Mouse (Mus musculus) lung, embryonic 16.5 days (tissue): ENCODE data around the gene Polr3c. TPM values are rescaled to one million over a fixed set of nuclear protein-coding genes. Genes with fewer than 3 reads are reported as not detected.
"Not testable (repeated sequence)": the region's sequence is repeated elsewhere in the genome, so short reads cannot be mapped to it uniquely, and the experiment has no call there.

Source experiments
- ATAC-seq: fragments of 200-750 bp; cut with Nextera tagmentation; 2 replicates; pipeline ENCODE4 v1.8.0; 2017; ENCODE audit warnings: low read depth, mild to moderate bottlenecking, moderate library complexity
- H3K27ac ChIP-seq: fragments of 300-500 bp; sonication (generic); 2 replicates; pipeline ENCODE4 v1.5.1; 2014; ENCODE audit warnings: mild to moderate bottlenecking, control low read depth, low read length
- H3K27me3 ChIP-seq: fragments of 300-500 bp; sonication (generic); 2 replicates; pipeline ENCODE4 v1.6.1; 2014; ENCODE audit warnings: low read depth, low read length, mixed read lengths; ENCODE audit not compliant: control insufficient read depth, insufficient read depth
- H3K36me3 ChIP-seq: fragments of 300-500 bp; sonication (generic); 2 replicates; pipeline ENCODE4 v1.6.1; 2014; ENCODE audit warnings: low read length; ENCODE audit not compliant: control insufficient read depth, insufficient read depth
- H3K4me1 ChIP-seq: fragments of 300-500 bp; sonication (generic); replicated peaks from 2 replicates; pipeline ENCODE4 v1.6.1; 2014; ENCODE audit warnings: low read length, mixed read lengths; ENCODE audit not compliant: control insufficient read depth, insufficient read depth
- H3K4me2 ChIP-seq: fragments of 300-500 bp; sonication (generic); 2 replicates; pipeline ENCODE4 v1.6.1; 2014; ENCODE audit warnings: low read depth, low read length, control low read depth
- H3K4me3 ChIP-seq: fragments of 300-500 bp; sonication (generic); 2 replicates; pipeline ENCODE4 v1.5.1; 2014; ENCODE audit warnings: mild to moderate bottlenecking, low read length, control low read depth
- H3K9ac ChIP-seq: fragments of 300-500 bp; sonication (generic); 2 replicates; pipeline ENCODE4 v1.6.1; 2014; ENCODE audit warnings: low read length, control low read depth
- H3K9me3 ChIP-seq: fragments of 300-500 bp; sonication (generic); 2 replicates; pipeline ENCODE4 v1.6.1; 2016; ENCODE audit warnings: low read length; ENCODE audit not compliant: control insufficient read depth
- WGBS: fragments of 180-500 bp; shearing (Covaris S2); extraction: QIAGEN DNeasy Blood & Tissue Kit; methylation state at CpG from one replicate; pipeline ENCODE4 v1.1.7; 2014; 5-methylcytosine and 5-hydroxymethylcytosine counted together
- polyA plus RNA-seq: library from polyadenylated mRNA; unstranded; fragments of >200 nt; fragmentation: Nextera tagmentation; extraction: Ambion mirVana; gene quantifications from 2 replicates; pipeline ENCODE4 v1.2.1, GENCODE M21; 2015

The Polr3c gene
- polyA plus RNA-seq, 1 experiment from 2014 or later, result 35.7 TPM

DNA sequence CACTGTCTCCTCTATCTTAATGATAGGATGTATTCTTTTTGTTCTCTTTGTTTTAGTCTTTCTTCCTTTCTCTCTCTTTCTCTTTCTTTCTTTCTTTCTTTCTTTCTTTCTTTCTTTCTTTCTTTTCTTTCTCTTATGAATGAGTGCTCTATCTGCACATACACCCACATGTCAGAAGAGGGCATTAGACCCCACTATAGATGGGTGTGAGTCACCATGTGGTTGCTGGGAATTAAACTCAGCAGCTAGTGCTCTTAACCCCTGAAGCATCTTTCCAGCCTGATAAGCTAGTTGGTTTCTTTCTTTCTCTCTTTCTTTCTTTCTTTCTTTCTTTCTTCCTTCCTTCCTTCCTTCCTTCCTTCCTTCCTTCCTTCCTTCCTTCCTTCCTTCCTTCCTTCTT, 12.9 kb upstream of the Polr3c start:
- not testable (repeated sequence) for H3K4me3 ChIP-seq, H3K4me2 ChIP-seq, H3K27ac ChIP-seq, ATAC-seq, H3K9ac ChIP-seq, H3K27me3 ChIP-seq, H3K4me1 ChIP-seq, H3K9me3 ChIP-seq, H3K36me3 ChIP-seq

DNA sequence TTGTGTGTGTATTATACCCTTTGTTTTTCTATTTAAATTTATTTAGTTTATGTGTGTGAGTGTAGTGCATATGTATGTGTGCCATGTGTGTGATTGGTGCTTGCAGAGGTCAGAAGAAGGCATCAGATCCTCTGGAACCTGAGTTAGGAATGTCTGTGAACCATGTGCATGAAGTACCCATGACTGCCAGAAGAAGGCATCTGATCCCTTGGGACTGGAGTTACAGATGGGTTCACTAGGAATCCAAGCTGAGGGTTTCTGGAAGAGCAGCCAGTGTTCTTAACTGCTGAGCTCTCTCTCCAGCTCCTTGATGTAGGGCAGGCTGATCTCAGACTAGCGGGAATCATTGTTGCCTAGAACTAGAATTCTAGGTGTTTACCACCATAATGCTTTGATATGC, 10.6 kb upstream of the Polr3c start:
- H3K4me1 ChIP-seq, result no peaks in the 10 kb centered on the region
- H3K36me3 ChIP-seq, result no peaks in the 10 kb centered on the region
- no peak overlapping the region for H3K4me2 ChIP-seq
- H3K27me3 ChIP-seq, result no peaks in the 10 kb centered on the region
- no peak for ATAC-seq
- 80% methylated on average over 1 of the region's 1 CpGs for WGBS
- no peak overlapping the region for H3K9ac ChIP-seq
- no peaks in the 10 kb centered on the region for H3K9me3 ChIP-seq
- no peak overlapping the region for H3K27ac ChIP-seq
- H3K4me3 ChIP-seq, result no peak overlapping the region

DNA sequence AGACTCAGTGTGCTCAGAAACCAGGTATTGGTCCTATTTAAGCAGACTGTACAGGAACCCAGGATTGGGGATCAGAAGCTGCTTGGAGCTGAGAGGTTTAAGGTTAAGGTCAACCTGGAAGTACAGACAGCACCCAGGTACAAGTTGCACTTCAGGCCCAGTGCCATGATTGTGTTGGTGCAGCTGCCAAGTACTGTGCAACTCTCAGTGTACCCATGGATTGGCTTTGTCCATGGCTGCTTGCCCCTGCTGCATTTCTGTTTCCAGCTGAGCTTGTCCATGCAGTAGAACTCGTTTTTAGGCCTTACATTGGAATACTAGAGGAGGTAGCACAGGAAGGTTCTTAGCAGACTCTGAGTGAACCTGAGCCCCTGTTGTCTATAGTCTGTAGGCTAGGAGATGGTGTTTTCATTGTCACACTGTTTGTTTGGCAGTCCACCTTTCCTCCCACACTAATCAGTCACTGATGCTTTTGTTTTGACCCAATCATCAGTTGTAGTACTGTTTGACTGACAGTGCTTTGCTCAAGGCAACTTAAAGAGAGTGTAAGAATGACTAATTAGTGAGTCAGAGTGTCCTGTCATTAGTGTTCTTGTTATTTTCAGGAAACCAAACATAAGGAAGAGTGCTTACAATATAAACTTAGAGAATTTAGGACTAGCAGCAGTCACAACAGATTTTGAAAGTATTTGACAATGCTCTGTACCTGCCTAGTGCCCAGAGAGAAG, 9.7 kb upstream of the Polr3c start:
- Histone ChIP-seq H3K9me3 (no peaks in the 10 kb centered on the region), H3K36me3 (no peaks in the 10 kb centered on the region), H3K4me3 (no peak overlapping the region), H3K4me2 (no peak overlapping the region), H3K9ac (no peak overlapping the region), H3K27ac (no peak overlapping the region), H3K27me3 (no peaks in the 10 kb centered on the region), H3K4me1 (no peaks in the 10 kb centered on the region)
- WGBS, result 26% methylated on average over 1 of the region's 1 CpGs
- no peak for ATAC-seq

DNA sequence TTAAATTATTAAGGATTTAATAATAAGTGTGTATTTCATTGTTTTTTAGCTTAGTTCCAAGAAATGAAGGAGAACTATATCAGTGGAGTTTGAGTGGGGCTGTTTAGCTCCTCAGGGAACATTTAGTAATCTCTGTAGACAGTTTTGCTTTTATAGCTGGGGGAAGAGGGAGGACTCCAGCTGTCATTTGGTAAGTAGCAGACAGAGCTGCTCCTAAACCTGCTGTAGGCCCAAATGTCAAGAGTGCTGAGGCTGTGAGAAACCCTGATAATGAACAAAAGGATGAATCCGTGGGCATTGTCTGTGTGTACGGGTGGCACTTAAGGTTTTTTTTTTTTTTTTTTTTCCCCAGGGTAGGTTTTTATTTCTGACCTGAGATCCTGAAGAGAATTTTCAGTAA, 7.8 kb upstream of the Polr3c start:
- no peak overlapping the region for H3K27ac ChIP-seq
- WGBS, result 90% methylated on average over 2 of the region's 2 CpGs
- H3K9me3 ChIP-seq, result no peaks in the 10 kb centered on the region
- H3K27me3 ChIP-seq, result no peaks in the 10 kb centered on the region
- H3K4me3 ChIP-seq, result no peak overlapping the region
- H3K4me1 ChIP-seq, result no peaks in the 10 kb centered on the region
- H3K36me3 ChIP-seq, result no peaks in the 10 kb centered on the region
- no peak overlapping the region for H3K4me2 ChIP-seq
- no peak for ATAC-seq
- H3K9ac ChIP-seq, result no peak overlapping the region

DNA sequence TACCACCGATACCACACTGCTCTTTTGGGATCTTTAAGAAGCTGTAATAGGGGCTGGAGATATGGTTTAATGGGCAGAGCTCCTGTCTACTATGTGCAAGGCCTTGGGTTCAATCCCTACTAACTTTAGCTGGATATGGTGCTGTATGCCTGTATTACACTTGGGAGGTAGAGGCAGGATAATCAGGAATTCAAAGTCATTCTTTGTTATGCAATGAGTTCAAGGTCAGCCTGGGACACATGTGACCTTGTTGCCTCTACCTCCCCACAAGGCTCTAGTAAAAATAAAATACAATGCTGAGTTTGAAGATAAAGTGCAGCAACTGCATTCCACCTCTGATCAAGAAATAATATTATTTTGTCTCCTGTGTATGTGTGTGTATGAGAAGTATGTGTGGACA, 6.6 kb upstream of the Polr3c start:
- no peak for ATAC-seq
- Histone ChIP-seq H3K4me1 (peaks cover 2% of the 10 kb centered on the region), H3K9me3 (no peaks in the 10 kb centered on the region), H3K27me3 (no peaks in the 10 kb centered on the region), H3K36me3 (no peaks in the 10 kb centered on the region), H3K4me2 (no peak overlapping the region), H3K4me3 (no peak overlapping the region), H3K27ac (no peak overlapping the region), H3K9ac (no peak overlapping the region)
- WGBS, result 79% methylated on average over 1 of the region's 1 CpGs

DNA sequence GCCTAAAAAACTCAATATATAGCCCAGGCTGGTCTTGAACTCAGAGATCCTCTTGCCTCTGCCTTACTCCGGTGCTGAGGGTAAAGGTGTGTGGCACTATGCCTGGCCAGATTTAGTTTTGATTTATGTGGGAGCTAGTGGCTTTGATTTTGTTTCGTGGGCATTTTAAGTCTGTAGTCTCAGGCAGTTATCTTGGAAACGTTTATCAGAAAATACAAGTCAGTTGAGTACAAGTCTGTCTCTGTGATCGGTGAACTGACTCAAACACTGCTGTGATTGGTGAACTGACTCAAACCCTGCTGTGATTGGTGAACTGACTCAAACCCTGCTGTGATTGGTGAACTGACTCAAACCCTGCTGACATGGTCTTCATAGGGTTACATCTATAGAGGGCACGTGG, 3.4 kb upstream of the Polr3c start:
- H3K4me3 ChIP-seq, result no peak overlapping the region
- 68% methylated on average over 5 of the region's 5 CpGs for WGBS
- H3K4me2 ChIP-seq, result no peak overlapping the region
- H3K9ac ChIP-seq, result no peak overlapping the region
- ATAC-seq, result no peak
- H3K36me3 ChIP-seq, result no peaks in the 10 kb centered on the region
- no peak overlapping the region for H3K27ac ChIP-seq
- H3K4me1 ChIP-seq, result peaks cover 15% of the 10 kb centered on the region
- no peaks in the 10 kb centered on the region for H3K9me3 ChIP-seq
- no peaks in the 10 kb centered on the region for H3K27me3 ChIP-seq

DNA sequence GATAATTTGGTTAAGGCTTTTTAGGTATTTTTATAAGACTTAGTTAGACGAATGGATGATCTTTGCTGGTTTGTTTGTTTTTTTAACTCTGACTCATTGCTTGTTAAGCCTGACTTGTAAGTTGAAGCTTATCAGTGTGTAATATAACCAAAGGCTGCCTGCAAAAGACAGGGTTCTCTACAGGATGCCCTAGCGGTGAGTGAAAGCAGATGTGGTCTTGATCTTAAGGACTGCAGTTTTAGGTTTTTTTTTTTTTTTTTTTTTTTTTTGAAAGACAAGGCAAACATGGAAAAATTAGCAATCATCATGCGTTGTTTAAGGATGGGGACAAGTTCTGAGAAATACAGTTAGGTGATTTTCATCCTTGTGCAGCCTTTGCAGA, 2.0 kb upstream of the Polr3c start:
- no peak for ATAC-seq
- Histone ChIP-seq H3K9me3 (no peaks in the 10 kb centered on the region), H3K27ac (no peak overlapping the region), H3K9ac (no peak overlapping the region), H3K4me3 (no peak overlapping the region), H3K4me2 (no peak overlapping the region), H3K27me3 (no peaks in the 10 kb centered on the region), H3K36me3 (no peaks in the 10 kb centered on the region), H3K4me1 (peaks cover 15% of the 10 kb centered on the region)
- WGBS, result 23% methylated on average over 3 of the region's 3 CpGs

DNA sequence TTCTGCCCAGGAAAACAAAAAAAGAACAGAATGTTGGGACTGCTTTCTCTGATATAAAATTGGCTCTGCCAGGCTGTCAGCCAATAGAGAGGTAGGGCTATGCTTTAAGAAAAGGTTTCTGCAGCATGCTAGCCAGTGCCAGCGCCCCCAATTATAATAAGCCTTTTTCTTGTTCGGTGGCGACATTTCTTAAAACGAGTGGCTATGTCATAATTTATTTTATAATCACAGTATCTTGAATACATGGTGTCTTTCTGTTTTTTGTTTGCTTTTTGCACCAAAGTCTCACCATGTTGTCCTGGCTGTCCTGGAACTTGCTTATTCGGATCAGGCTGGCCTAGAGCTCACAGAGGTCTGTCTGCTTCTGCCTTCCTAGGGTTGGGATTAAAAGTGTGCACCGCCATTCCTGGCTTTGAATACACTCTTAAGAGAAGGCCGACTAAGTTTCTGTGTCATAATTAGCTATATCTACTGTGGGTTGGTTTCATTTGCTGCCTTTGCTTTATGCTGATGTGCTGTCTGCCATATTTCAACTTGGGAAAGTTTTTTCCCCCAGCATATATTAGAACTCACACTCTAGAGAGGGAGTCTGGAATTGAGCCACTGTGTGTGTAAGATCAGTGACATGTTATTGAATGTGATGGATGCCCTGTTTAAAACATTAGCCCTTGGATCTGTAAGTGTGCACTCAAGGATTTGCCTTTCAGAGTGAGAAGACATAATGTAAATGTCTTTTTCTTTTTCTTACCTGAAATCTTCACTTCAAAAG, 1.4 kb upstream of the Polr3c start:
- H3K36me3 ChIP-seq, result no peaks in the 10 kb centered on the region
- H3K27ac ChIP-seq, result no peak overlapping the region; the same call in 1 of the 2 replicates
- 42% methylated on average over 7 of the region's 7 CpGs for WGBS
- H3K4me3 ChIP-seq, result peak overlapping the region; percentile 78
- H3K9me3 ChIP-seq, result no peaks in the 10 kb centered on the region
- no peak for ATAC-seq
- H3K9ac ChIP-seq, result peak overlapping the region; percentile 67
- H3K27me3 ChIP-seq, result no peaks in the 10 kb centered on the region
- peaks cover 15% of the 10 kb centered on the region for H3K4me1 ChIP-seq
- peak overlapping the region; percentile 54 for H3K4me2 ChIP-seq

DNA sequence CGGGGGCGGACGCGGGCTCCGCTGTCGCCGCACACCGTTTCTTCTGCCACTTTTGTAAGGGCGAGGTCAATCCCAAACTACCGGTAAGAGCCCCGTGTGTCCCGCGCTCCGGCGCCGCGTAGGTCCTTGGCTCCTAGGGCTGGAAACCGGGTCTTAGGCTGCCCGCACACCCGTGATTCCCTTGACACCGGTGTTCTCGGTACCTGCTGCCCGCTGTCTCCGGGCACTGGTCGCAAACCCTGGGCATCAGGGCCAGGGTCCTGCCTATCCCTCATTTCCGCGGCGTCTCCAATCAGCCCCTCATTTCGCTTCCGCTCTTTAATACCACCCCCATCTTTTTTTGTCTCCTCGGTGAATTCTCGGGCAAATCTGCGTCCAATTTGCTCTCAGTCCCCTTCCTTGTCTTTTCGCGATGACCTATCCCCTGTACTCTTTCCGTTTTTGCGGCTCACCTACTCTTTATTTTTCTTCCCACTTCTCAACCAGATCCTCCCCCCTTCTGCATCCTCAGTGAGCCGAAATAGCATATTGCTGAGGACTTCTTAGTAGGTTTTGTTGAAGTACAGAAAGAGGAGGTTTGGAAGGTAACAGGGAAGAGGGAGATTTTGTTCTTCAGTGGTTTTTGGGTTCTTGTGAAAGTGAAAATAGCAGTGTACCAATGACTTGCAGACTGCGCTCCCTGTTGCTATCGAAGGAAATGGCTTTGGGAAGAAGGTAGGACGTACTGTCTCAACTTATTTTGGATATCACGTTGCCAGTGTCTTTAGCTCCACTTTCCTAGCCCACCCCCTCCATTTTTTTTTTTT, 603 bp upstream of the Polr3c start:
- H3K27ac ChIP-seq, result peak overlapping the region; percentile 53
- H3K9me3 ChIP-seq, result no peaks in the 10 kb centered on the region
- H3K27me3 ChIP-seq, result no peaks in the 10 kb centered on the region
- peak overlapping the region; percentile 67 for H3K9ac ChIP-seq
- under 1% methylated on average over 42 of the region's 42 CpGs for WGBS
- peak overlapping the region; percentile 54 for H3K4me2 ChIP-seq
- peaks cover 15% of the 10 kb centered on the region for H3K4me1 ChIP-seq
- peak overlapping the region; percentile 78 for H3K4me3 ChIP-seq
- ATAC-seq, result peak; percentile 61
- H3K36me3 ChIP-seq, result peaks cover 3% of the 10 kb centered on the region; the same call in 1 of the 2 replicates
